Mouse (Mus musculus) liver, embryonic 16.5 days (tissue): ENCODE measurements around the gene Usp44. TPM values are rescaled to one million over a fixed set of nuclear protein-coding genes. Genes with fewer than 3 reads are reported as not detected.
A peak's percentile ranks its signal among the peaks of the same experiment; 100 is the strongest.
"Not testable (repeated sequence)": the region's sequence is repeated elsewhere in the genome, so short reads cannot be mapped to it uniquely, and the experiment has no call there.

Experiments
- ATAC-seq: fragments of 200-750 bp; cut with Nextera tagmentation; 2 replicates; pipeline ENCODE4 v1.8.0; 2017; ENCODE audit warnings: low read depth, mild to moderate bottlenecking, moderate number of reproducible peaks, moderate library complexity
- H3K27ac ChIP-seq: fragments of 300-500 bp; sonication (generic); 2 replicates; pipeline ENCODE4 v1.5.1; 2014; ENCODE audit warnings: mild to moderate bottlenecking, low read length
- H3K27me3 ChIP-seq: fragments of 300-500 bp; sonication (generic); 2 replicates; pipeline ENCODE4 v1.6.1; 2014; ENCODE audit warnings: low read depth, low read length, mixed read lengths; ENCODE audit not compliant: control insufficient read depth, insufficient read depth
- H3K36me3 ChIP-seq: fragments of 300-500 bp; sonication (generic); 2 replicates; pipeline ENCODE4 v1.6.1; 2014; ENCODE audit warnings: mild to moderate bottlenecking; ENCODE audit not compliant: control insufficient read depth, insufficient read depth
- H3K4me1 ChIP-seq: fragments of 300-500 bp; sonication (generic); 2 replicates; pipeline ENCODE4 v1.6.1; 2014; ENCODE audit warnings: low read depth, low read length, mixed read lengths; ENCODE audit not compliant: control insufficient read depth
- H3K4me2 ChIP-seq: fragments of 300-500 bp; sonication (generic); 2 replicates; pipeline ENCODE4 v1.6.1; 2014; ENCODE audit warnings: low read depth, low read length, mixed read lengths
- H3K4me3 ChIP-seq: fragments of 300-500 bp; sonication (generic); 2 replicates; pipeline ENCODE4 v1.5.1; 2014; ENCODE audit warnings: low read depth, mild to moderate bottlenecking, low read length
- H3K9ac ChIP-seq: fragments of 300-500 bp; sonication (generic); 2 replicates; pipeline ENCODE4 v1.6.1; 2014; ENCODE audit warnings: low read depth, low read length
- H3K9me3 ChIP-seq: fragments of 300-500 bp; sonication (generic); replicated peaks from 2 replicates; pipeline ENCODE4 v1.6.1; 2016; ENCODE audit warnings: low read length; ENCODE audit not compliant: control insufficient read depth
- WGBS: fragments of 180-500 bp; shearing (Covaris S2); extraction: QIAGEN DNeasy Blood & Tissue Kit; methylation state at CpG from one replicate; pipeline ENCODE4 v1.1.7; 2014; ENCODE audit not compliant: insufficient replicate concordance; 5-methylcytosine and 5-hydroxymethylcytosine counted together
- polyA plus RNA-seq: library from polyadenylated mRNA; unstranded; fragments of >200 nt; fragmentation: Nextera tagmentation; extraction: Ambion mirVana; gene quantifications from 2 replicates; pipeline ENCODE4 v1.2.1, GENCODE M21; 2015

Gene Usp44
- polyA plus RNA-seq, 1 experiment from 2014 or later = 0.87 TPM

GRCm38 (mm10) chr10:93833699-93834393 is 2.5 kb downstream of the Usp44 start:
- Histone ChIP-seq H3K4me1 (peaks cover 28% of the 10 kb centered on the region), H3K4me3 (peak overlapping the region; percentile 79), H3K27ac (no peak overlapping the region), H3K36me3 (no peaks in the 10 kb centered on the region), H3K27me3 (peaks cover 66% of the 10 kb centered on the region), H3K9ac (peak overlapping the region; percentile 67), H3K9me3 (no peaks in the 10 kb centered on the region), H3K4me2 (peak overlapping the region; percentile 97)
- under 1% methylated on average over 75 of the region's 75 CpGs for WGBS
- ATAC-seq = peak; percentile 89

- H3K9me3 ChIP-seq = no peaks in the 10 kb centered on the region
- no peaks in the 10 kb centered on the region for H3K36me3 ChIP-seq
- H3K27me3 ChIP-seq = peaks cover 66% of the 10 kb centered on the region
- peak overlapping the region; percentile 97 for H3K4me2 ChIP-seq
- WGBS = 6% methylated on average over 13 of the region's 13 CpGs
- ATAC-seq = no peak
- H3K27ac ChIP-seq = no peak overlapping the region
- H3K4me3 ChIP-seq = peak overlapping the region; percentile 79
- peaks cover 28% of the 10 kb centered on the region for H3K4me1 ChIP-seq
- peak overlapping the region; percentile 67 for H3K9ac ChIP-seq
Measured at GRCm38 (mm10) chr10:93834394-93834745, 3.0 kb downstream of the Usp44 start.

GRCm38 (mm10) chr10:93835115-93835514 is 3.8 kb downstream of the Usp44 start:
- peaks cover 60% of the 10 kb centered on the region for H3K27me3 ChIP-seq
- not testable (repeated sequence) for ATAC-seq, H3K4me2 ChIP-seq, H3K9ac ChIP-seq, H3K4me3 ChIP-seq, H3K36me3 ChIP-seq, H3K27ac ChIP-seq, H3K9me3 ChIP-seq
- peaks cover 28% of the 10 kb centered on the region for H3K4me1 ChIP-seq
- 76% methylated on average over 7 of the region's 7 CpGs for whole genome bisulfite sequencing

GRCm38 (mm10) chr10:93846706-93847105 is 15.4 kb downstream of the Usp44 start:
- Histone ChIP-seq H3K36me3 (no peaks in the 10 kb centered on the region), H3K4me2 (no peak overlapping the region), H3K9me3 (no peaks in the 10 kb centered on the region), H3K4me3 (no peak overlapping the region), H3K27ac (no peak overlapping the region), H3K4me1 (no peaks in the 10 kb centered on the region), H3K27me3 (no peaks in the 10 kb centered on the region), H3K9ac (no peak overlapping the region)
- 85% methylated on average over 13 of the region's 13 CpGs for WGBS
- ATAC-seq = no peak

- no peaks in the 10 kb centered on the region for H3K27me3 ChIP-seq
- no peak overlapping the region for H3K4me3 ChIP-seq
- H3K4me2 ChIP-seq = no peak overlapping the region
- no peaks in the 10 kb centered on the region for H3K9me3 ChIP-seq
- peaks cover 11% of the 10 kb centered on the region for H3K36me3 ChIP-seq
- no peaks in the 10 kb centered on the region for H3K4me1 ChIP-seq
- WGBS = 59% methylated on average over 9 of the region's 9 CpGs
- no peak overlapping the region for H3K9ac ChIP-seq
- ATAC-seq = no peak
- no peak overlapping the region for H3K27ac ChIP-seq
Measured at GRCm38 (mm10) chr10:93855126-93855525, 23.8 kb downstream of the Usp44 start.

- Histone ChIP-seq H3K9ac (no peak overlapping the region), H3K36me3 (peaks cover 19% of the 10 kb centered on the region), H3K4me2 (no peak overlapping the region), H3K4me1 (no peaks in the 10 kb centered on the region), H3K27ac (no peak overlapping the region), H3K9me3 (no peaks in the 10 kb centered on the region), H3K4me3 (no peak overlapping the region), H3K27me3 (no peaks in the 10 kb centered on the region)
- WGBS = 89% methylated on average over 6 of the region's 6 CpGs
- ATAC-seq = no peak
Measured at GRCm38 (mm10) chr10:93856095-93856494, 24.7 kb downstream of the Usp44 start.

GRCm38 (mm10) chr10:93868401-93868800 is 37.0 kb downstream of the Usp44 start:
- peaks cover 80% of the 10 kb centered on the region for H3K36me3 ChIP-seq
- 92% methylated on average over 7 of the region's 7 CpGs for WGBS
- H3K9me3 ChIP-seq = no peaks in the 10 kb centered on the region
- no peak overlapping the region for H3K9ac ChIP-seq
- H3K4me2 ChIP-seq = no peak overlapping the region
- H3K4me3 ChIP-seq = no peak overlapping the region
- no peak overlapping the region for H3K27ac ChIP-seq
- no peak for ATAC-seq
- H3K4me1 ChIP-seq = no peaks in the 10 kb centered on the region
- no peaks in the 10 kb centered on the region for H3K27me3 ChIP-seq

- WGBS = 71% methylated on average over 4 of the region's 4 CpGs
- no peak overlapping the region for H3K4me3 ChIP-seq
- no peak for ATAC-seq
- H3K27ac ChIP-seq = no peak overlapping the region
- H3K27me3 ChIP-seq = no peaks in the 10 kb centered on the region
- H3K9ac ChIP-seq = no peak overlapping the region
- H3K4me2 ChIP-seq = no peak overlapping the region
- H3K4me1 ChIP-seq = no peaks in the 10 kb centered on the region
- H3K36me3 ChIP-seq = peaks cover 82% of the 10 kb centered on the region
- no peaks in the 10 kb centered on the region for H3K9me3 ChIP-seq
Measured at GRCm38 (mm10) chr10:93868886-93869285, 37.5 kb downstream of the Usp44 start.

- 76% methylated on average over 1 of the region's 1 CpGs for WGBS
- H3K27ac ChIP-seq = no peak overlapping the region
- H3K4me2 ChIP-seq = no peak overlapping the region
- no peak for ATAC-seq
- no peaks in the 10 kb centered on the region; the same call in 1 of the 2 replicates for H3K4me1 ChIP-seq
- H3K36me3 ChIP-seq = peaks cover 61% of the 10 kb centered on the region
- H3K9ac ChIP-seq = no peak overlapping the region
- no peaks in the 10 kb centered on the region for H3K9me3 ChIP-seq
- H3K27me3 ChIP-seq = no peaks in the 10 kb centered on the region
- no peak overlapping the region for H3K4me3 ChIP-seq
Measured at GRCm38 (mm10) chr10:93876772-93877171, 45.4 kb downstream of the Usp44 start.
